Mouse (Mus musculus) adipose tissue, adult 10 weeks (tissue): ENCODE data around the gene Lcmt1. TPM values are rescaled to one million over a fixed set of nuclear protein-coding genes. Genes with fewer than 3 reads are reported as not detected.

Source experiments
- polyA plus RNA-seq: library from polyadenylated mRNA; stranded (reverse); fragments of 350-450 nt; fragmentation: Illumina TruSeq; extraction: RNeasy Lipid Tissue Mini Kit (QIAGEN cat#74804); gene quantifications from one replicate; pipeline ENCODE4 v1.2.3, GENCODE M21; 2014; ENCODE audit warnings: low read depth, low replicate concordance

Lcmt1 gene
- polyA plus RNA-seq = 60.8 TPM

GRCm38 (mm10) chr7:123369759-123370481 is at the start of gene Lcmt1, which contains the start of gene Arhgap17:
Lcmt1 (plus strand) TSS chr7:123369784.
Arhgap17 (minus strand) TSS chr7:123369915.

DNA sequence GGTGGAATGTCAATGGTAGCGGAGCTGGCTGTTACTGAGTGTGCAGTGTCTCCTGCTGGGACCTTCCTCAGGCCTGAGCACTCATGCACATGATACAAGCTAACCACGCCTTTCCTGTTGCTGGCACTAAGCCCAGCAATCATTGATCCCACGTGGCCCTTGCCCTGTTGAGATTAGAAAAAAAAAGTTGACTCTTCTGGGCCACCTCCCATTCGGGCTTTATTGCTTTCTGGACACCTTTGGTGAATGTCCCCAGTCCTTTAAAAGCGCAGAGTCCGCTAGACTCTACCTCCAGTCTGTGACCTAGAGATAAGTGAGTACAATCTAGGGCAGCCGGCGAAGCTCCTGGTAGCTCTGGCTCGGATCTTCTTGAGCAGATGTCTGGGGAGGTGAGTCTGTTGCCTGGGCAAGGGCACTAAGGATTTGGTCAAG is 92.5 kb downstream of the Lcmt1 start, which contains the start of gene Aqp8:
Aqp8 (plus strand) TSS at position 222 of the 432 bp plus-strand sequence.

Other genes starting within 250 kb of the Lcmt1 start
- 37.0 TPM for gene Tnrc6a, start 245.9 kb upstream of the Lcmt1 start, polyA plus RNA-seq
- not detected for gene Slc5a11, start 155.0 kb upstream of the Lcmt1 start, polyA plus RNA-seq
- 38.7 TPM for gene Arhgap17, start 131 bp downstream of the Lcmt1 start, polyA plus RNA-seq
- 0.65 TPM for gene Aqp8, start 92.5 kb downstream of the Lcmt1 start, polyA plus RNA-seq
- 0.61 TPM for gene Zkscan2, start 130.7 kb downstream of the Lcmt1 start, polyA plus RNA-seq